Comparison of ENCODE assay signal across 19 mouse cellular contexts in genomic region chrX:42336772-42337171, GRCm38 (mm10).
"Had no signal": no experiment of that assay in that cellular context is flagged by ENCODE, and none has a peak within 500 bp of the region (broad histone marks: within the 10 kb centered on the region; RNA-seq: fewer than 3 reads in every experiment).

No protein-coding gene starts in this region.

- H3K27ac ChIP-seq: midbrain, embryonic 10.5 days; midbrain, embryonic 12.5 days; neural tube, embryonic 13.5 days; neural tube, embryonic 15.5 days had no signal

- H3K36me3 ChIP-seq: midbrain, embryonic 10.5 days; midbrain, embryonic 12.5 days; neural tube, embryonic 13.5 days; neural tube, embryonic 15.5 days had no signal

- H3K4me3 ChIP-seq: midbrain, embryonic 10.5 days; midbrain, embryonic 12.5 days; myocyte; neural tube, embryonic 13.5 days; neural tube, embryonic 15.5 days had no signal

- H3K9ac ChIP-seq: lung, embryonic 14.5 days; midbrain, embryonic 12.5 days; neural tube, embryonic 13.5 days; neural tube, embryonic 15.5 days had no signal

- DNase-seq: lung, adult 18-20 months; lung, embryonic 14.5 days; lung, postnatal 10 days; lung, postnatal 4 days; midbrain, embryonic 14.5 days; retina, postnatal 1 day; right cerebral cortex, adult 18-20 months; right cerebral cortex, postnatal 25 days; right cerebral cortex, postnatal 4 days; spleen, adult 18-20 months; thymus, adult 18-20 months; thymus, postnatal 14 days; thymus, postnatal 4 days had no signal

- H3K4me2 ChIP-seq: lung, embryonic 14.5 days; midbrain, embryonic 12.5 days; neural tube, embryonic 13.5 days; neural tube, embryonic 15.5 days had no signal

- H3K9me3 ChIP-seq: midbrain, embryonic 10.5 days; midbrain, embryonic 12.5 days; neural tube, embryonic 13.5 days; neural tube, embryonic 15.5 days had no signal

- H3K4me1 ChIP-seq: midbrain, embryonic 12.5 days; neural tube, embryonic 13.5 days; neural tube, embryonic 15.5 days had no signal

- ATAC-seq: midbrain, embryonic 16.5 days had no signal

- H3K27me3 ChIP-seq: midbrain, embryonic 12.5 days; neural tube, embryonic 13.5 days; neural tube, embryonic 15.5 days had no signal
